ENCODE assay signal across 8 mouse cellular contexts in the genomic region with DNA sequence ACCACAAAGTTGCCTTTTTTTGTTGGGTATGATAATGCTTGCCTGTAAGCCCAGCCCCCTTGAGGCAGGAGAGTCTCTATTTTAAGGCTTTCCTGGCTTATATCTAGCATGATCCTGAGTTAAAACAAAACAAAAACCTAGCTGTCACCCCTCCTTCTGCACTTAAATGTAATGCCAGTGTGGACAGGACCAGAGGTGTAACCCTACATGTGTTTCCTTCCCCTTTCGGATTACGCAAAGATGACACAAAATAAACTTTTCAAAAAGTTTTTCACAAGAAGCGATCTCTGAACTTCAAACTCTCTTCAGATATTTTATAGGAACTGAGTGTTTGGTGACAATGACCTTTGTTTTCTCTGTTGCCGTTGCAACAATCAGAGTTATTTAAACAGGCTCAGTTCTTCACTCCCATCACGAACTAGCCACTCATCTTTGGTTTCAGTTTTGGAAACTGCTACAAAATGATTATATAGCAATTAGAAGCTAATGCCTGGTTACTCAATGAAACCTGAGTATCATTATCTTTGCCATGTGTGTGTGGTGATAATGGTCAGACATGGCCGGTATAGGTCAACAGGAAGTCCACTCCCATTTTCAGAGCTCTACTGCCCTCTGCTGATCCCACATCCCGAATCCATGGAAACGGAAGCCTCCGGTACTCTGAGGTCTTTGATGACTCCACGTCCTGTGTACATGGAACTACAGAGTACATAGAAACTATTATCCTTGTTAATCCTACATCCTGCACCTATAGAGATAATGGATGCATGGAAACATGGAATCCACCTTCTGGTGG.
DNase-seq lines count a peak whose midpoint lies in the region; ATAC-seq and TF ChIP-seq lines count a peak whose summit lies in the region.

No protein-coding gene starts in this region.

- 59% methylated on average over 10 of the region's 10 CpGs for WGBS in liver, embryonic 11.5 days
- 38% methylated on average over 10 of the region's 10 CpGs for WGBS in liver, embryonic 12.5 days (ENCODE audit: insufficient replicate concordance)

- H3K4me1 ChIP-seq in liver, embryonic 11.5 days (replicated peaks; ENCODE audit: control insufficient read depth, insufficient read depth, low read length), result no peaks in the 10 kb centered on the region
- no peaks in the 10 kb centered on the region for H3K4me1 ChIP-seq in liver, embryonic 12.5 days

- no peaks in the 10 kb centered on the region for H3K27me3 ChIP-seq in liver, embryonic 11.5 days (replicated peaks; ENCODE audit: control insufficient read depth, insufficient read depth, low read length)
- H3K27me3 ChIP-seq in liver, embryonic 12.5 days (replicated peaks), result no peaks in the 10 kb centered on the region

- H3K36me3 ChIP-seq in liver, embryonic 11.5 days (ENCODE audit: control insufficient read depth, insufficient read depth, low read length), result no peaks in the 10 kb centered on the region
- no peaks in the 10 kb centered on the region for H3K36me3 ChIP-seq in liver, embryonic 12.5 days

- H3K4me2 ChIP-seq in liver, embryonic 11.5 days, result no peak overlapping the region
- H3K4me2 ChIP-seq in liver, embryonic 12.5 days, result no peak overlapping the region

- peak; percentile 56; the same call in 1 of the 2 replicates for TF ChIP-seq CTCF in brain, embryonic 14.5 days (IDR thresholded peaks at IDR 0.05; ENCODE audit: borderline replicate concordance, extremely low read depth, insufficient read depth, insufficient read length)

- no peak for ATAC-seq in liver, embryonic 11.5 days (replicated peaks; ENCODE audit: low FRiP score)
- ATAC-seq in liver, embryonic 12.5 days, result no peak
- ATAC-seq in neutrophil, adult 5-6 weeks (ENCODE audit: extremely low read depth, insufficient number of reproducible peaks, low FRiP score, poor library complexity, severe bottlenecking), result peak; percentile 46; the same call in 1 of the 2 replicates
- ATAC-seq in erythroid progenitor cell, adult 5-6 weeks (replicated peaks; ENCODE audit: low FRiP score, poor library complexity, severe bottlenecking), result no peak

- no peak overlapping the region for H3K27ac ChIP-seq in liver, embryonic 11.5 days (ENCODE audit: low read depth, low read length)
- no peak overlapping the region for H3K27ac ChIP-seq in liver, embryonic 12.5 days

- TF ChIP-seq POLR2A in brain, embryonic 14.5 days (IDR thresholded peaks at IDR 0.05; ENCODE audit: borderline replicate concordance, extremely low read depth, insufficient read depth, insufficient read length, poor library complexity, severe bottlenecking), result no peak

- H3K4me3 ChIP-seq in liver, embryonic 11.5 days (ENCODE audit: low read depth, low read length), result no peak overlapping the region
- 0 out of 2 replicates have a peak overlapping the region, but pooled peaks have one; percentile 4 for H3K4me3 ChIP-seq in liver, embryonic 12.5 days

- DNase-seq in liver, result peak; percentile 39
- no peak for DNase-seq in liver, embryonic 11.5 days (ENCODE audit: low spot score)
- DNase-seq in brain, embryonic 14.5 days (ENCODE audit: low read depth), result peak; percentile 56
- peak; percentile 55 to 65 for DNase-seq in frontal cortex, postnatal 36 days (ENCODE audit: low spot score in 2 of 2)
- DNase-seq in kidney, adult 9 months, result peak; percentile 87

- H3K9ac ChIP-seq in liver, embryonic 11.5 days (ENCODE audit: low read depth, low read length), result no peak overlapping the region
- no peak overlapping the region for H3K9ac ChIP-seq in liver, embryonic 12.5 days

- no peaks in the 10 kb centered on the region for H3K9me3 ChIP-seq in liver, embryonic 11.5 days (ENCODE audit: control insufficient read depth, low read length)
- no peaks in the 10 kb centered on the region for H3K9me3 ChIP-seq in liver, embryonic 12.5 days (replicated peaks)
